Mouse (Mus musculus): ENCODE results near the gene Styx. TPM values are rescaled to one million over a fixed set of nuclear protein-coding genes. Genes with fewer than 3 reads are reported as not detected.
A peak's percentile ranks its signal among the peaks of the same experiment; 100 is the strongest.

Gene Styx
- polyA plus RNA-seq, 1 experiment from 2014 or later: 66.5 TPM

GRCm38 (mm10) chr14:45441291-45441690, 90.4 kb downstream of the Styx start:
- 77% methylated on average over 6 of the region's 6 CpGs for WGBS
- Histone ChIP-seq H3K9ac (replicated peaks; ENCODE audit: low read length) (no peak overlapping the region), H3K27ac (replicated peaks; ENCODE audit: low read depth, low read length) (no peak overlapping the region), H3K36me3 (ENCODE audit: control insufficient read depth, insufficient read depth, low read length) (no peaks in the 10 kb centered on the region), H3K27me3 (ENCODE audit: control insufficient read depth, insufficient read depth, low read length) (no peaks in the 10 kb centered on the region), H3K9me3 (ENCODE audit: control insufficient read depth, low read length) (no peaks in the 10 kb centered on the region), H3K4me2 (ENCODE audit: low read length) (no peak overlapping the region), H3K4me3 (replicated peaks; ENCODE audit: low read depth, low read length) (no peak overlapping the region), H3K4me1 (ENCODE audit: control insufficient read depth, insufficient read depth, low read length) (no peaks in the 10 kb centered on the region)
- ATAC-seq (ENCODE audit: low FRiP score, low TSS enrichment) (no peak), DNase-seq (no peak)

DNA sequence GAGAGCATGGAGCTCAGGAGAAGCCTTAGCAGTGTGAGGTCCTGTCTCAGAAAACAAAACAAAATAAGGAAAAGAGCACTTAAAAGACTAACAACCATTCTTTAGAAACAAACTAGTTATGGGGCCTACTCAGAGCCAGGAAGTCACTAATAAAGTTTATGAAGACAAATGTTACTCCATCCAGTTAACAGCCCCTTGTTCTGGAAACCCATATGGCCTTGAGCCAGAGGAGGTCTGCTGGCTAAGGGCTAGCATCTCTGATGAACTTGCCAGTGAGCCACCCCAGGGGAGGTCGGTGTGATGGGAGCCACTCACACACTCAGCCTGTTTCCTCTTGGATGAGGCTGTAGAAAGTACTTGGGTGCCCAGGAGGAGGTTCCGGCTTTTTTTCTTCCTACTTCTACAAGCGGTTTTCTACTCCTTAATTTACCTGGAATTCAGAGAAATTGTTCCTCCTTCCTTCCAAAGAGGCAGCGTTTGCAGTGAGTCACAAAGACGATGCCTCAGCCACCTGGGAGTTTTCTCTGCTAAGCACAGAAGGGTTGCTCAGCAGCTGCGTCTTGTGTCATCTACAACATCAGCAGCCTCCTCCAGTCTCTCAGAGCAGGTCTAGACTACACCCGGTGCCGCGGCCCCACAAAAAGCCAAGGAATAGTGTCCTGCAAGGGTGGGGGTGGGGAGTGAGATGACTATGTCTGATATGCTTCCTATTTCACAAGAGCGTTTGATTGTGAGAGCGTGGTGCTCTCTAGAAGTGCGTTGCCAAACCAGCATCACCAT, 92.1 kb downstream of the Styx start:
- H3K9ac ChIP-seq (replicated peaks; ENCODE audit: low read length): no peak overlapping the region
- H3K4me1 ChIP-seq (ENCODE audit: control insufficient read depth, insufficient read depth, low read length): no peaks in the 10 kb centered on the region
- 73% methylated on average over 12 of the region's 12 CpGs for WGBS
- H3K9me3 ChIP-seq (ENCODE audit: control insufficient read depth, low read length): no peaks in the 10 kb centered on the region
- no peaks in the 10 kb centered on the region for H3K27me3 ChIP-seq (ENCODE audit: control insufficient read depth, insufficient read depth, low read length)
- no peaks in the 10 kb centered on the region for H3K36me3 ChIP-seq (ENCODE audit: control insufficient read depth, insufficient read depth, low read length)
- ATAC-seq (ENCODE audit: low FRiP score, low TSS enrichment) (no peak), DNase-seq (no peak)
- H3K4me3 ChIP-seq (replicated peaks; ENCODE audit: low read depth, low read length): no peak overlapping the region
- no peak overlapping the region for H3K4me2 ChIP-seq (ENCODE audit: low read length)
- no peak overlapping the region for H3K27ac ChIP-seq (replicated peaks; ENCODE audit: low read depth, low read length)

DNA sequence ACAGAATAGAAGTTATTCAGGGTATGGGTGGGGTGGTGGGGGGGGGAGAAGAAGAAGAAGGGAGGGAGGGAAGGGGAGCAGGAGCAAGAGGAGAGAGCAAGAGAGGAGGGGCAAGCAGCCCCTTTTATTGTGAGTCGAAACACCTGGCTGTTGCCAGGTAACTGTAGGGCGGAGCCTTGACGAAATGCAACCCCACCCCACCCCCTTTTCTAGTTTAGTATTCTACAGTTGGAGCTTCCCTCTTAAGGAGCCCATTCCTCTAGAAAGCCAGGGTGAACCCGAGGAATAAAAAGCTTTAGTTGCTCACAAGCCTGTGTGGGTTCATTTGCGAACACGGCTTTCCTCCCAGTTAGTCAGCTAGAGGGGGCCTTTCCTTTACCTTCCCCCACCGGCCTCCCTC, 94.0 kb downstream of the Styx start:
- H3K4me2 ChIP-seq (ENCODE audit: low read length): no peak overlapping the region
- 51% methylated on average over 7 of the region's 7 CpGs for WGBS
- no peaks in the 10 kb centered on the region for H3K4me1 ChIP-seq (ENCODE audit: control insufficient read depth, insufficient read depth, low read length)
- H3K27me3 ChIP-seq (ENCODE audit: control insufficient read depth, insufficient read depth, low read length): no peaks in the 10 kb centered on the region
- H3K27ac ChIP-seq (replicated peaks; ENCODE audit: low read depth, low read length): no peak overlapping the region
- no peaks in the 10 kb centered on the region for H3K9me3 ChIP-seq (ENCODE audit: control insufficient read depth, low read length)
- ATAC-seq (ENCODE audit: low FRiP score, low TSS enrichment) (no peak), DNase-seq (no peak)
- H3K4me3 ChIP-seq (replicated peaks; ENCODE audit: low read depth, low read length): no peak overlapping the region
- H3K36me3 ChIP-seq (ENCODE audit: control insufficient read depth, insufficient read depth, low read length): no peaks in the 10 kb centered on the region
- no peak overlapping the region for H3K9ac ChIP-seq (replicated peaks; ENCODE audit: low read length)

GRCm38 (mm10) chr14:45445445-45445844, 94.6 kb downstream of the Styx start:
- Histone ChIP-seq H3K27me3 (ENCODE audit: control insufficient read depth, insufficient read depth, low read length) (no peaks in the 10 kb centered on the region), H3K36me3 (ENCODE audit: control insufficient read depth, insufficient read depth, low read length) (no peaks in the 10 kb centered on the region), H3K4me3 (replicated peaks; ENCODE audit: low read depth, low read length) (no peak overlapping the region), H3K4me2 (ENCODE audit: low read length) (no peak overlapping the region), H3K9ac (replicated peaks; ENCODE audit: low read length) (no peak overlapping the region), H3K4me1 (ENCODE audit: control insufficient read depth, insufficient read depth, low read length) (no peaks in the 10 kb centered on the region), H3K9me3 (ENCODE audit: control insufficient read depth, low read length) (no peaks in the 10 kb centered on the region), H3K27ac (replicated peaks; ENCODE audit: low read depth, low read length) (no peak overlapping the region)
- WGBS: 69% methylated on average over 12 of the region's 12 CpGs
- no peak for ATAC-seq (ENCODE audit: low FRiP score, low TSS enrichment)
- DNase-seq: no peak

GRCm38 (mm10) chr14:45446777-45447176, 95.9 kb downstream of the Styx start:
- Histone ChIP-seq H3K4me3 (replicated peaks; ENCODE audit: low read depth, low read length) (no peak overlapping the region), H3K4me2 (ENCODE audit: low read length) (no peak overlapping the region), H3K4me1 (ENCODE audit: control insufficient read depth, insufficient read depth, low read length) (no peaks in the 10 kb centered on the region), H3K9ac (replicated peaks; ENCODE audit: low read length) (no peak overlapping the region), H3K9me3 (ENCODE audit: control insufficient read depth, low read length) (no peaks in the 10 kb centered on the region), H3K27ac (replicated peaks; ENCODE audit: low read depth, low read length) (no peak overlapping the region), H3K36me3 (ENCODE audit: control insufficient read depth, insufficient read depth, low read length) (no peaks in the 10 kb centered on the region), H3K27me3 (ENCODE audit: control insufficient read depth, insufficient read depth, low read length) (no peaks in the 10 kb centered on the region)
- WGBS: 82% methylated on average over 3 of the region's 3 CpGs
- DNase-seq (no peak), ATAC-seq (ENCODE audit: low FRiP score, low TSS enrichment) (no peak)

- Histone ChIP-seq H3K9ac (replicated peaks; ENCODE audit: low read length) (no peak overlapping the region), H3K27me3 (ENCODE audit: control insufficient read depth, insufficient read depth, low read length) (no peaks in the 10 kb centered on the region), H3K9me3 (ENCODE audit: control insufficient read depth, low read length) (no peaks in the 10 kb centered on the region), H3K36me3 (ENCODE audit: control insufficient read depth, insufficient read depth, low read length) (no peaks in the 10 kb centered on the region), H3K27ac (replicated peaks; ENCODE audit: low read depth, low read length) (no peak overlapping the region), H3K4me1 (ENCODE audit: control insufficient read depth, insufficient read depth, low read length) (peaks cover 7% of the 10 kb centered on the region), H3K4me3 (replicated peaks; ENCODE audit: low read depth, low read length) (no peak overlapping the region), H3K4me2 (ENCODE audit: low read length) (no peak overlapping the region)
- no peak for DNase-seq
- no peak for ATAC-seq (ENCODE audit: low FRiP score, low TSS enrichment)
- WGBS: 15% methylated on average over 2 of the region's 2 CpGs
Measured at GRCm38 (mm10) chr14:45451090-45451489, 100.2 kb downstream of the Styx start.

- H3K36me3 ChIP-seq (ENCODE audit: control insufficient read depth, insufficient read depth, low read length): no peaks in the 10 kb centered on the region
- peaks cover 11% of the 10 kb centered on the region for H3K4me1 ChIP-seq (ENCODE audit: control insufficient read depth, insufficient read depth, low read length)
- 60% methylated on average over 4 of the region's 4 CpGs for WGBS
- H3K4me3 ChIP-seq (replicated peaks; ENCODE audit: low read depth, low read length): no peak overlapping the region
- H3K4me2 ChIP-seq (ENCODE audit: low read length): no peak overlapping the region
- no peaks in the 10 kb centered on the region for H3K9me3 ChIP-seq (ENCODE audit: control insufficient read depth, low read length)
- no peaks in the 10 kb centered on the region for H3K27me3 ChIP-seq (ENCODE audit: control insufficient read depth, insufficient read depth, low read length)
- DNase-seq: no peak
- H3K9ac ChIP-seq (replicated peaks; ENCODE audit: low read length): no peak overlapping the region
- ATAC-seq (ENCODE audit: low FRiP score, low TSS enrichment): no peak
- H3K27ac ChIP-seq (replicated peaks; ENCODE audit: low read depth, low read length): 0 out of 2 replicates have a peak overlapping the region, but pooled peaks have one; percentile 32
Measured at GRCm38 (mm10) chr14:45452148-45452547, 101.3 kb downstream of the Styx start.

GRCm38 (mm10) chr14:45452861-45453512, 102.1 kb downstream of the Styx start:
- peaks cover 11% of the 10 kb centered on the region for H3K4me1 ChIP-seq (ENCODE audit: control insufficient read depth, insufficient read depth, low read length)
- H3K9me3 ChIP-seq (ENCODE audit: control insufficient read depth, low read length): no peaks in the 10 kb centered on the region
- no peaks in the 10 kb centered on the region for H3K27me3 ChIP-seq (ENCODE audit: control insufficient read depth, insufficient read depth, low read length)
- no peak overlapping the region for H3K27ac ChIP-seq (replicated peaks; ENCODE audit: low read depth, low read length)
- peaks cover 7% of the 10 kb centered on the region for H3K36me3 ChIP-seq (ENCODE audit: control insufficient read depth, insufficient read depth, low read length)
- ATAC-seq (ENCODE audit: low FRiP score, low TSS enrichment): no peak
- H3K4me2 ChIP-seq (ENCODE audit: low read length): no peak overlapping the region
- WGBS: 47% methylated on average over 11 of the region's 11 CpGs
- DNase-seq: no peak
- H3K9ac ChIP-seq (replicated peaks; ENCODE audit: low read length): no peak overlapping the region
- H3K4me3 ChIP-seq (replicated peaks; ENCODE audit: low read depth, low read length): no peak overlapping the region
